Mouse (Mus musculus) gastrocnemius, adult 18-20 months (tissue): ENCODE measurements around the gene Obsl1. TPM values are rescaled to one million over a fixed set of nuclear protein-coding genes. Genes with fewer than 3 reads are reported as not detected.
A peak's percentile ranks its signal among the peaks of the same experiment; 100 is the strongest.

ENCODE experiments used
- DNase-seq: peaks from one replicate; pipeline ENCODE4 v3.0.0; 2021; ENCODE audit warnings: low spot score
- total RNA-seq, 2 experiments: library from RNA; stranded (reverse); gene quantifications; 2 replicates each; pipeline ENCODE4 v1.2.3; 2021

Obsl1 gene
- total RNA-seq, 2 experiments from 2014 or later = 25.0 to 30.0 TPM

DNA sequence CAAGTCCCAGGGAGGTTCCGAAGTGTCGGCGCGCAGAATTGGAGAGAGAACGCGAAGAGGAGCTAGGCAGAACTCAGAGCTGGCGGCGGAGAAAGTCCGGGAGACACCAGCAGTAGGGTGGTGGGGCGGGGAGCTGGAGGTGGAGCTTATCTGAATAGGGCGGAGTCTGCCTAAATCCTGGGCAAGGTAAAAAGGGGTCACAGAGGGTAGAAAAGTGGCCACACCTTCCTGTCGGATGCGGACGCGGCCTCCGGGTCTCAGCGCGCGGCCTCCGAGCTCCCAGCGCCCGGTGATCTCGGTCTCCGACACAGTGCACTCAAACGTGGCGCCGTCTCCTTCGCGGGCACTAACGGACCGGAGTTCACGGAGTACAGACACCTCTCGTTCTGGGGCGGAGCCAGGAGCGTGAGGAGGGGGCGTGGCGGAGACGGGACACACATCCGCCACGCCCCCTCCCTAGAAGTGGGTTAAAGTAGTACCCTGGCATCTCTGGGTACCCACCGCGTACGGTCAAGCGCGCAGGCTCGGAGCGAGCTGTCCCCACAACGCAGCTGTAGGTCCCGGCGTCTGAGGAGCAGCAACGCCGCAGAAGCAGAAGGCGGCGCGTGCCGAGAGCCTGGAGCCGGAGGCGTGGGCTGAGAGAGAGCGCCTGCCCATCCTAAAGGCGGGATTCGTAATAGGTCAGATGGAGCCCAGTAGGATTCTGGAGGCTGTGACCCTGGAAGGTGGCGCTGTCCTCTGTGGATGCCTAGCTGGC is 18.7 kb downstream of the Obsl1 start:
- no peak for DNase-seq

DNA sequence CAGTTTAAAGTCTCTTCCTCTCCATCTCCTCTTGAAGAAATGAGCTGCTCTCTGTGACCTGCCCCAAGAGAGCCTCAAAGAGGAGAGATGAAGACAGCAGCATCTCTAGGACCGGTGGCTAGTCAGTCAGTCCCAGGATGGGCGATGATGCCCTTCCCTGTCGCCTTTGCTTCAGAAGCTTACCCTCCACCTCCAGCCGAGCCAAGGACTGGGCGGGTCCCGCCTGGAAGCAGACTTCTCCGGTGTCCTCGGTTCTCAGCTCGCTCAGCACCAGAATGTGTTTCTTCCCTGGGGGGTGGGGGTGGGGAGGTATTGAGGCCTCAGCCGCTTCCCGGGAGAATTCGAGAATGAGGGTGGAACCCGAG is 19.2 kb downstream of the Obsl1 start:
- DNase-seq = no peak

- DNase-seq = no peak
Observed at GRCm38 (mm10) chr1:75486561-75486960, 19.7 kb downstream of the Obsl1 start.

DNA sequence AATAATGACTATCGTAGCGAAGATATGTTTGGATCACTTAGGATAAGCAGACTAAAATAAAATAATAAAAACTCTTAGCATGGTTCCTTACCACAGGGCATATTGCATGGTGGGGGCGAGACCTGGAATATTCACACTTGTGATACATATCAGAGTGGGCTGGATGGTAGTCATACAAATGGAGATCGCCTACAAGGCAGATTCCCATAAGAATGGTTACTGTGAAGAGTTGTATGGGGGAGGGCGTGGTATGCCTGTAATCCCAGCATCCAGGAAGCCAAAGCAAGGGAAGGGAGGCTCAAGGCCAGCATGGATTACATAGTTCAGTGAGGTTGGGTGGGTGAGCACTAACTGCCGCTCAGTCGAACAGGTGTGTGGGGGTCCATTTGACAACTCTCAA is 25.5 kb downstream of the Obsl1 start:
- DNase-seq = no peak

DNA sequence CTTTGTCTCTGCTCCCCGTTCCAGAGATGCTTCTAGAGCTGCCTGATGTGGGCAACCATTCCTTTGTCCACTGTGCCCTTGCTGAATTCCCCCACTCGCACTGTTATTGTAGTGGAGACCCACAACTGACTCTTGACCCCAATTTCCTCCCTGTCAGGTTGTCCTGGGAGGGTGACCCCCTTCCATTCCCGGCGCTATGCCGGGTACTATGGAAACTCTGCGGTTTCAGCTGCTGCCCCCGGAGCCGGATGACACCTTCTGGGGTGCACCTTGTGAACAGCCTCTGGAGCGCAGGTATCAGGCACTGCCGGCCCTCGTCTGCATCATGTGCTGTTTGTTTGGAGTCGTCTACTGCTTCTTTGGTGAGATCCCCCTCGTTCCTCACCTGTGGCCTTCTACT is 26.2 kb downstream of the Obsl1 start:
- no peak for DNase-seq

- no peak for DNase-seq
Observed at GRCm38 (mm10) chr1:75479635-75479989, 26.6 kb downstream of the Obsl1 start.

DNA sequence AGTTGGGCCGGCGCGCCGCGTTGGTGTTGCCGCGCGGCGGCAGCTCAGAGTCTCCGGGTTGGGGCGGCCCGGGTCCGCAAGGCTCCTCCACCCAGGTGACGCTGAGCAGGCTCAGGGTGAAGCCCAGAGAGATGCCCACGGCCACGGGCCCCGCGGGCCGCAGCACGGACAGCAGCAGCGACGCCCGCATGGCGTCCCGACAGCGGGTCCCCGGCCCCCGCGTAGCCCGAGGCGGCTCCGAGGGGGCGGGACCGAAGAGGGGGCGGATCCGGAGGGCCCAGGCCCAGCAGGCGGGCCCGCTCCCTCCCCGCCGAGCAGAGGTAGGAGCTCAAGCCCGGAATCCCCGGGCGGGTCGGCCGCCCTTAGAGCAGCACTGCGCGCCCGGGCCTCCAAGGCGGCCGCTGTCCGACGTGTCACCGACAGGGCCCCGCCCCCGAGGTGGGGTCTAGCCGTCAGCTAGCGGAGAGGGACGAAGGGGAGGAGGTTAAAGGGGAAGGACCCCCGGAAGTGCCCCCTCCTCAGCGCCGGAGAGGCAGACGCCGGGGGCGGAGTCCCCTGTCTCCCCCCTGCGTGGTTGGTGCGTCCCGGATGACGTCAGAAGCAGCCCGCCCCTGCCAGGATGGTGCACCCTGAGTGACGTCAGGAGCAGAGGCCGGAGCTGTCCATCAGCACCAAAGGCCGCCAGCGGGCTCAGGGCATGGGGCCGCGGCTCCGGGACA is 27.2 kb downstream of the Obsl1 start, which contains the start of the genes Chpf and Tmem198:
Chpf (minus strand) TSS at position 392 of the 719 bp plus-strand sequence.
Tmem198 (plus strand) TSS at position 617 of the 719 bp plus-strand sequence.
- DNase-seq = peak; percentile 95

DNA sequence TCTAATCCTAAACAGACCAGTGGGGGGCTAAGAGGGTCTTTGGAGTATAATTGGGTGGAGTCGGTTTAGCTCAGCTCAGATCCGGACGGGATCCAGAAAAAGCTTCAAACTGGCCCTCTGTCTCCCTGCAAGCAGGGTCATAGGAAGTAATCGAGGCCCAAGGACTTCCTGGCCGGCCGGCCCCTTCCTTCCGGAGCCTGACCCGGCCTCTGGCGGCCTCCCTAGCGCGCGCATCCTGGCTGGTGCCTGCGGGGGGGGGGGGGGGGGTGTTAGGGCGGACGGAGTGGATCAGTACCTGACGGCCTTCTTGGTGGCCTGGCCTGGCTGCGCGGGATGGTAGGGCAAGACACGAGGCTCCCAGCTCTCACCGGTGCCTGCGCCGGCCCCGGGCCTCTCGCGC is 27.8 kb downstream of the Obsl1 start:
- DNase-seq = peak; percentile 26

- no peak for DNase-seq
Observed at GRCm38 (mm10) chr1:75477966-75478290, 28.3 kb downstream of the Obsl1 start.

DNA sequence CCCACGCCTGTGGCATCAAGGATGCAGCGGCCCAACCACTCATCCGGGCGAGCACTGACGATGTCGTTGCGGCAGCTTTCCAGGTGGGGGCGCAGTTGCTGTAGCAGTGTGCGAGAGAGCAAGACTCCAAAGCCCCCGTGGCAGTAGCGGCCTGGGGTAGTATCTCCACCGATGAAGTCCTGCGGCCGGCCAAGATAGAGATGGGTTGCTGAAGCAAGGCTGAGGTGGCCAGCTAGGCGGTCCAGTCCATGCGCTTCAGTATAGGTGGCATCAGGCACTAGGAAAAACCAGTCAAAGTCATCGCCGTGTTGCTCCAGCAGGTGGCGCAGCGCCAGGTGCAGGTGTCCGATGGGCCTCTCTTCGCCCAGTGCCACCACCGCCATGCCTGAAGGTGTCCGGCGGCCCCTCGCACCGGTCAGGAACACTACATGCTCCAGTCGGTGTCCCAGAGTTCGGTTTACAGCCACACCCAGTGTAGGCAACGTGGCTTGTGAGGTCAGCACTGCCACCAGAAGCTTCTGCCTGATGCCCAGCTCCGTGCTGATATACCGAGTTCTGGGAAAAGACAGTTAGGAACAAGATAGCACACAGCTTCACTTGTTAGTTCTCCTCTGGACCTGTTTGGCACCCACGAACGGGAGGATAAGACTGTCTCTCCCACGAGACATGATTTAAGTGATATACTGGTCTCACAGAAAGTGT is 28.8 kb downstream of the Obsl1 start:
- peak; percentile 75 for DNase-seq

- DNase-seq = no peak
Observed at GRCm38 (mm10) chr1:75476441-75476840, 29.8 kb downstream of the Obsl1 start.

DNA sequence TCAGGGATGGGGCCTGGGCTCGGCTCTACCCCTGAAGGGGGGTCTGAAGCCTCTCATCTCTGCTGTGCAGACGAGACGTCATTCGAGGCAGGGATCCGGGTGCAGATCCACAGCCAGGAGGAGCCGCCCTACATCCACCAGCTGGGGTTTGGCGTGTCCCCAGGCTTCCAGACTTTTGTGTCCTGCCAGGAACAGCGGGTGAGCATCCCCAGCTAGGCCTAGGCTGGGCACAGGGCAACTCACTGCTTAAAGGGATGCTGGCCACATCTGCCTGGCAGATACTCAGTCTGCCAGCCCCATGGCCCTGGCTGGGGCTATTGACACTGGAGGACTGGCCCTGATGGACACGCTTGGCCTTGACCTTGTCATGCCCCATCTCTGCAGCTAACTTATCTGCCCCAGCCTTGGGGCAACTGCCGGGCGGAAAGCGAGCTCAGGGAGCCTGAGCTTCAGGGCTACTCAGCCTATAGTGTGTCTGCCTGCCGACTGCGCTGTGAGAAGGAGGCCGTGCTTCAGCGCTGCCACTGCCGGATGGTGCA is 36.9 kb downstream of the Obsl1 start:
- DNase-seq = no peak

DNA sequence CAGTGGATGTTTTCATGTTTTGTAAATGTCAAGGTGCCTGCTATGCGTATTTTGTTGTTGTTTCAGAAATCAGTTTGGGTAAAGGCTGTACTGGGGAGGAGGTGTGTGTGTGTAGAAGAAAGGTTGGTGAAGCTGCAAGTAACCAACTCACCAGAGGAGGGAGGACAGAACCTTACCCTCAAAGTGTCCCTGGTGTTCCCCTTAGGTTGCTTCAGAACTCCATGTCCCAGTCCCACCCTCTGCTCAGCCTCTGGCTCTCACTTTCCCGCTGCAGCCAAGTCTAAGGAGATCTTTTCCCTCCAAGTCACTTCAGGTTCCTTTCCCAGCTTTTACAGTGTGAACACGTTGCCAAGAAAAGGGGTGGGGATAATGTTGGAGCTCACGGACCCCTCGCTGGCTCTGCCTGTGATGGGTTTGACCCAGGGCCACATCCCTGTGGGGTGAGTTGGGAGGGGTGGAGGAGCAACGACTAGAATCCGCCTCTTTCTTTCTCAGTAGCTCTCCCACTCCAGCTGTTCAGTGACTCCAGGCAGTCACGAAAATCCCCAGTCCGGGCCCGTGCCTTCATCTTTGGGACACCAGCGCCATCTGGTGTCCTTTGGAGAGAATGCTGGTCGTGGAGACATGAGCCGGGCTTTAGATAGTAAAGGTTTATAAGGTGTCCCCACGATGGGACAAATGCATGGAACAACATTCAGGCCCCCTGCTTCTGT is 38.9 kb downstream of the Obsl1 start:
- DNase-seq = peak; percentile 86

DNA sequence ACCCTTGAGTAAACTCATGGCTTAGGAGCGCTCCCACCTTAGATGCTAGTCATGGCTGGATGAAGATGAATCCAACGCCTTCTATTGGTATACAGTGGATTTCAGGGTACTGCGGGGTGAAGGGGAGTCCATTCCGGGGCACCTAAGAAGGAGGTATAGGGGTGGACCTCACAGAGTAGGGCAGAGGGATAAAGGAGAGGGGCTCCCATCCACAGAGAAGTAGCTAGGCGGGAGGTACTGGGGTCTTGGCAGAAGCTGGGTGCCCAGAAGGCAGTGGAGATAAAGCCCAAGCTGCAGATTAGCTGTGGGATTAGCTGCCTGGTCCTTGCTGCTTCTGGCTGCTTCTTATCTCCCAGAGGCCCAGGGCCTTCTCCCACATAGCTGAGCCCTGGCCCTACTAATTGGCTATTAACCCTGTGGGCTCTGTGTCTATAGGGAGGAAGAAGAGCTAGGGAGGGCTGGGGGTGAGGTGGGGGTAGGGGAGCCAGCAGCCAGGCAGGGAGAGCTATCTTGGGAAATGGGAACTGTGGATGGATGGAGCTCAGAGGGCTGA is 42.5 kb downstream of the Obsl1 start:
- DNase-seq = no peak

- no peak for DNase-seq
Observed at GRCm38 (mm10) chr1:75462636-75463035, 43.6 kb downstream of the Obsl1 start.

DNA sequence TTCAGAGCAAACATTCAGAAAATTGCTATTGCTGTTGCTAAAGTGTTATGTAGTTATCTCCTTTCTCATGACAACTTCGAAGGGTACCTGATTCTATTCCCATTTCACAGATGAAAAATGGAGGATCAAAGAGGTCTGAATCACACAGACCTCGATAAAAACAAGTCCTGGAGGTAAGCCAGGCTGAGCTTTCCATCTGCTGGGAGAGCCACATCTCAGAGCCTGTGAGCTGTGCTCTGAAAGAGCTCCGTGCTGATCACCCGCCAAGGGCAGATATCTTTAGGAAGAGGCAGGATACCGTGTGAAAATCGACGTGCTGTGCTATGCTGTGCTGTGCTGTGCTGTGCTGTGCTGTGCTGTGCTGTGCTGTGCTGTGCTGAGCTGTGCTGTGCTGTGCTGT is 46.0 kb downstream of the Obsl1 start:
- no peak for DNase-seq

DNA sequence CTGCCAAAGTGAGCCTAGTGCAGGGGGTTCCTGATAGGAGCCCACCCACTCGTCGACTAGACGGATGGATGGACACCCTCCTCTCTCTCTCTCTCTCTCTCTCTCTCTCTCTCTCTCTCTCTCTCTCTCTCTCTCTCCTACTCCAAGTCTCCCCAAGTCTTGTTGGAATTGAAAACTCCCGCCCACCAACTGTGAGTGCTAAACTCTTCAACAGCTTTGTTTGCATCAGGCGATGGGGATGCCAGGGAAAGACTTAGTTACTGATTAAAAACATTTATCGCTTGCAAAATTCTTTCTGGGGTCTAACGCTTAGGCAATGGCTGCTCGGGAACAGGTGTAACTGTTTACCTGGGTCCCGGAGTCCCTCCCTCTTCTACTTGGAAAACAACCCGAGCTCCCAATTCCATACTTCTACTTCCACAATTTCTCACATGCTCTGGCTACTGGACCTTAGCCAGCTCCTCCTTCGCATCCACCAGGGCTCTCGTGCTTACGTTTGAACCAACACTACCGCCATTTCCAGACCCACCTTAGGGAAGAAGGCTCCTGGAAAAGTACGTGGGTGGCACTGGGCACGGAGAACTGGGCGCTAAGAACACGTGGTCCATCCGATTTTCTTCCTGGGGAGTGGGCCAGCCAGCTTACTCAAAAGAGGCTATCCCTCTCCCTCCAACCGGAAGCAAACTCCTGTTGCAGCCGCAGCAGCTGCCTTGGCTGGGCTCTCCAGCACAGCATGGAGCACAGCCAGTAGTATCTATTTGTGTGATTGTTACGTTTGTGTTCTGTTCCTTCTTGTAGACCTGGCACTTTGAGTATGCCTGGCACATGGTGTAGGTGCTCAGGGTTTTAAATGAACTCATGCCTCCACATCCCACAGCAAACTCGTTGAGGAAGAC is 47.2 kb downstream of the Obsl1 start:
- peak; percentile 66 for DNase-seq

DNA sequence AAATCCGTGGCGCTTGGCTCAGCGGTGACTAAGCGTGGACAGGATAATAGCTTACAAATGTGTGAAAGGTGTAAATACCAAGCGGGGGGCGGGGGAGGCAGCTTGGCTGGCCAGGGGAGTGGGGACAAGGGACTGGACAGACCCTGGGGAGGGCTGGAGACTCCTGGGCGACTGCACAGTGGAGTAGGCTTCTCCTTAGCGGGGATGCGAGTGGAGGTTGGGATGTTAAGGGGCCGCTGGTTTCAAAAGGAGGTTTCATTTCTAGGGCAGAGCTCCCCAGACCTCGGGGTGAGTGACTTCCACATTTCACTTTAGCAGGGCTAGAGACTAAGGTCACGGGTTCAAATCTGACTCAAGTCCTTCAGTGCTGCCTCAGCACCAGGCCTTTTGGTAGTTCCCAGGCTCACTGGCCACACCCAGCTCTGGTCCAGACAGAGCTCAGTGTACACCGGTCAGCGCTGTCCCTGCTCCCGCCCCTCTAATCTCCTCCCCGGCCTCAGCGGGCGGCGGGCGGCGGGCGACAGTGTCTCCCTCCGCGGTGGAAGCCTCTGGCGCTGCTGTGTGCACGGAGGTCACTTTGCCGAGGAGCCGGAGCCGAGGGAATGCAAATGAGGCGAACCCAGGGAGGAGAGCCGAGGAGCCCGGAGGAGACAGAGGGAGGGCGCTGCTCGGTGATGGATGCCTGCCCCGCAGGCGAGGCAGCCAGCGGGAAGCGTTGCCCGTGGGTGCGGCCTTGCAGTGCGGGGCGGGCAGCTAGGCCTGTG is 48.0 kb downstream of the Obsl1 start:
- peak; percentile 39 for DNase-seq

- DNase-seq = no peak
Observed at GRCm38 (mm10) chr1:75457710-75458024, 48.6 kb downstream of the Obsl1 start.
